Mouse (Mus musculus) bone marrow, adult 2 months (tissue): Measurements from ENCODE around the gene Ints12. TPM values are rescaled to one million over a fixed set of nuclear protein-coding genes. Genes with fewer than 3 reads are reported as not detected.

Experiments
- H3K27ac ChIP-seq: fragments of 200-500 bp; 2 replicates; pipeline ENCODE4 v1.5.1; 2012; ENCODE audit warnings: low read depth, mild to moderate bottlenecking, control low read depth, inconsistent platforms, low read length; ENCODE audit not compliant: control insufficient read depth, poor library complexity, insufficient read depth
- H3K4me1 ChIP-seq: fragments of 200-500 bp; 2 replicates; pipeline ENCODE4 v1.6.1; 2011; ENCODE audit warnings: low read length; ENCODE audit not compliant: control insufficient read depth, insufficient read depth
- H3K4me3 ChIP-seq: fragments of 200-500 bp; replicated peaks from 2 replicates; pipeline ENCODE3; 2011; ENCODE audit warnings: mild to moderate bottlenecking, low read depth, low read length, control low read depth; ENCODE audit not compliant: control insufficient read depth
- CTCF ChIP-seq: fragments of 200-500 bp; IDR thresholded peaks from 2 replicates; pipeline ENCODE4 v1.5.1; 2011; ENCODE audit warnings: low read length, control low read depth; ENCODE audit not compliant: control insufficient read depth, insufficient read depth
- POLR2A ChIP-seq: fragments of 200-500 bp; IDR thresholded peaks from 2 replicates; pipeline ENCODE4 v1.6.1; 2011; ENCODE audit warnings: low read depth, mild to moderate bottlenecking, control low read depth, low read length, borderline replicate concordance; ENCODE audit not compliant: control insufficient read depth
- WGBS: fragments of 180-500 bp; shearing (Covaris S2); methylation state at CpG from one replicate; pipeline ENCODE4 v1.1.7; 2018; 5-methylcytosine and 5-hydroxymethylcytosine counted together
- polyA plus RNA-seq: library from polyadenylated mRNA; stranded (reverse); fragments of >200 nt; gene quantifications from 2 replicates; pipeline ENCODE4 v1.2.4, GENCODE M21; 2011; ENCODE audit warnings: low replicate concordance; ENCODE audit not compliant: missing spikeins, insufficient read depth, insufficient read length

Ints12 gene
- 2.6 and 9.9 TPM in 2 replicates for polyA plus RNA-seq

GRCm38 (mm10) chr3:133091664-133092273, at the start of gene Ints12, which contains the start of gene Gstcd:
TSS of gene Ints12 (plus strand) at chr3:133091840.
TSS of gene Gstcd (minus strand) at chr3:133092033.
- under 1% methylated on average over 53 of the region's 53 CpGs for WGBS
- Histone ChIP-seq H3K27ac (peak within 1 kb of the TSS; percentile 95), H3K4me3 (peak within 1 kb of the TSS; percentile 93), H3K4me1 (peaks cover 2% of the 10 kb centered on the region)
- TF ChIP-seq CTCF (no peak), POLR2A (peak; percentile 84; the same call in 1 of the 2 replicates)

- no peaks in the 10 kb centered on the region for H3K4me1 ChIP-seq
- no peak overlapping the region for H3K27ac ChIP-seq
- TF ChIP-seq CTCF, result no peak
- no peak for TF ChIP-seq POLR2A
- WGBS, result 44% methylated on average over 2 of the region's 2 CpGs
- no peak overlapping the region for H3K4me3 ChIP-seq
Measured at GRCm38 (mm10) chr3:133052068-133052467, 39.6 kb upstream of the Ints12 start.

GRCm38 (mm10) chr3:133075560-133075959, 16.1 kb upstream of the Ints12 start:
- TF ChIP-seq CTCF (no peak), POLR2A (no peak)
- no peaks in the 10 kb centered on the region for H3K4me1 ChIP-seq
- H3K4me3 ChIP-seq, result no peak overlapping the region
- 54% methylated on average over 10 of the region's 10 CpGs for WGBS
- H3K27ac ChIP-seq, result no peak overlapping the region

GRCm38 (mm10) chr3:133082736-133083135, 8.9 kb upstream of the Ints12 start:
- H3K27ac ChIP-seq, result no peak overlapping the region
- no peak overlapping the region for H3K4me3 ChIP-seq
- WGBS, result 91% methylated on average over 5 of the region's 5 CpGs
- H3K4me1 ChIP-seq, result no peaks in the 10 kb centered on the region
- TF ChIP-seq POLR2A, result no peak
- TF ChIP-seq CTCF, result no peak

GRCm38 (mm10) chr3:133085858-133086257, 5.8 kb upstream of the Ints12 start:
- TF ChIP-seq POLR2A (no peak), CTCF (peak; percentile 17; the same call in 1 of the 2 replicates)
- 40% methylated on average over 3 of the region's 3 CpGs for WGBS
- no peaks in the 10 kb centered on the region for H3K4me1 ChIP-seq
- H3K27ac ChIP-seq, result no peak overlapping the region
- no peak overlapping the region for H3K4me3 ChIP-seq

GRCm38 (mm10) chr3:133090247-133091120, 1.2 kb upstream of the Ints12 start:
- 2% methylated on average over 11 of the region's 11 CpGs for WGBS
- Histone ChIP-seq H3K27ac (no peak overlapping the region), H3K4me3 (peak overlapping the region; percentile 93), H3K4me1 (peaks cover 2% of the 10 kb centered on the region)
- TF ChIP-seq CTCF (no peak), POLR2A (no peak)

- peak overlapping the region; percentile 95 for H3K27ac ChIP-seq
- peaks cover 2% of the 10 kb centered on the region for H3K4me1 ChIP-seq
- peak overlapping the region; percentile 93 for H3K4me3 ChIP-seq
- under 1% methylated on average over 43 of the region's 44 CpGs for WGBS
- TF ChIP-seq CTCF (no peak), POLR2A (no peak)
Measured at GRCm38 (mm10) chr3:133091121-133091663, 448 bp upstream of the Ints12 start.

- whole genome bisulfite sequencing, result under 1% methylated on average over 7 of the region's 7 CpGs
- TF ChIP-seq CTCF (no peak), POLR2A (no peak)
- Histone ChIP-seq H3K4me1 (peaks cover 2% of the 10 kb centered on the region), H3K4me3 (peak overlapping the region; percentile 93), H3K27ac (peak overlapping the region; percentile 95)
Measured at GRCm38 (mm10) chr3:133092274-133092853, 724 bp downstream of the Ints12 start.

GRCm38 (mm10) chr3:133092936-133093335, 1.3 kb downstream of the Ints12 start:
- Histone ChIP-seq H3K4me1 (peaks cover 2% of the 10 kb centered on the region), H3K27ac (no peak overlapping the region), H3K4me3 (peak overlapping the region; percentile 38)
- TF ChIP-seq POLR2A (no peak), CTCF (no peak)
- 7% methylated on average over 1 of the region's 1 CpGs for WGBS
